Mouse (Mus musculus): ENCODE measurements at regions not wholly inside any gene's neighbourhood (a gene's known extent, or its start where the extent isn't known, plus 50 kb on each side); places are given as distances from the start of the nearest gene placed in this dataset.
"Not testable (repeated sequence)": the region's sequence is repeated elsewhere in the genome, so short reads cannot be mapped to it uniquely, and the experiment has no call there.

GRCm38 (mm10) chr5:39251021-39251420 is 374.4 kb upstream of the Clnk start:
- no peaks in the 10 kb centered on the region for H3K27me3 ChIP-seq

GRCm38 (mm10) chr5:39219698-39220097 is 343.1 kb upstream of the Clnk start:
- H3K9me3 ChIP-seq: no peaks in the 10 kb centered on the region
- 80% methylated on average over 5 of the region's 5 CpGs for WGBS
- H3K4me3 ChIP-seq (replicated peaks): no peak overlapping the region
- no peaks in the 10 kb centered on the region for H3K4me1 ChIP-seq (replicated peaks)
- H3K27me3 ChIP-seq: no peaks in the 10 kb centered on the region
- no peak overlapping the region for H3K4me2 ChIP-seq
- no peaks in the 10 kb centered on the region for H3K36me3 ChIP-seq
- no peak overlapping the region for H3K27ac ChIP-seq
- ATAC-seq (ENCODE audit: insufficient number of reproducible peaks, insufficient read depth, low FRiP score, low TSS enrichment, low read depth): no peak
- H3K9ac ChIP-seq (replicated peaks): no peak overlapping the region

More at GRCm38 (mm10) chr5:39251021-39251420, 374.4 kb upstream of the Clnk start:
- no peaks in the 10 kb centered on the region for H3K9me3 ChIP-seq
- ATAC-seq (ENCODE audit: insufficient number of reproducible peaks, insufficient read depth, low FRiP score, low TSS enrichment, low read depth): no peak
- no peak overlapping the region for H3K9ac ChIP-seq (replicated peaks)
- no peak overlapping the region for H3K4me2 ChIP-seq
- no peak overlapping the region for H3K4me3 ChIP-seq (replicated peaks)
- no peak overlapping the region for H3K27ac ChIP-seq
- H3K36me3 ChIP-seq: no peaks in the 10 kb centered on the region
- H3K4me1 ChIP-seq (replicated peaks): no peaks in the 10 kb centered on the region

GRCm38 (mm10) chr5:39216326-39216725 is 339.7 kb upstream of the Clnk start:
- H3K4me2 ChIP-seq: no peak overlapping the region
- no peak overlapping the region for H3K27ac ChIP-seq
- no peaks in the 10 kb centered on the region for H3K36me3 ChIP-seq
- ATAC-seq (ENCODE audit: insufficient number of reproducible peaks, insufficient read depth, low FRiP score, low TSS enrichment, low read depth): no peak
- H3K9ac ChIP-seq (replicated peaks): no peak overlapping the region
- H3K27me3 ChIP-seq: no peaks in the 10 kb centered on the region
- no peaks in the 10 kb centered on the region for H3K4me1 ChIP-seq (replicated peaks)
- 95% methylated on average over 5 of the region's 5 CpGs for WGBS
- no peaks in the 10 kb centered on the region for H3K9me3 ChIP-seq
- H3K4me3 ChIP-seq (replicated peaks): no peak overlapping the region

- H3K27ac ChIP-seq: no peak overlapping the region
- no peak for ATAC-seq (ENCODE audit: insufficient number of reproducible peaks, insufficient read depth, low FRiP score, low TSS enrichment, low read depth)
- H3K4me2 ChIP-seq: no peak overlapping the region
- no peaks in the 10 kb centered on the region for H3K27me3 ChIP-seq
- H3K4me1 ChIP-seq (replicated peaks): no peaks in the 10 kb centered on the region
- no peaks in the 10 kb centered on the region for H3K36me3 ChIP-seq
- H3K9me3 ChIP-seq: no peaks in the 10 kb centered on the region
- WGBS: 75% methylated on average over 3 of the region's 3 CpGs
- H3K9ac ChIP-seq (replicated peaks): no peak overlapping the region
- H3K4me3 ChIP-seq (replicated peaks): no peak overlapping the region
Observed at GRCm38 (mm10) chr5:39215016-39215415, 338.4 kb upstream of the Clnk start.

GRCm38 (mm10) chr5:39212550-39212949 is 335.9 kb upstream of the Clnk start:
- no peaks in the 10 kb centered on the region for H3K9me3 ChIP-seq
- ATAC-seq (ENCODE audit: insufficient number of reproducible peaks, insufficient read depth, low FRiP score, low TSS enrichment, low read depth): no peak
- no peaks in the 10 kb centered on the region for H3K27me3 ChIP-seq
- H3K36me3 ChIP-seq: no peaks in the 10 kb centered on the region
- H3K9ac ChIP-seq (replicated peaks): no peak overlapping the region
- H3K27ac ChIP-seq: no peak overlapping the region
- H3K4me2 ChIP-seq: no peak overlapping the region
- no peak overlapping the region for H3K4me3 ChIP-seq (replicated peaks)
- no peaks in the 10 kb centered on the region for H3K4me1 ChIP-seq (replicated peaks)

GRCm38 (mm10) chr5:39198856-39199255 is 322.2 kb upstream of the Clnk start:
- no peaks in the 10 kb centered on the region for H3K4me1 ChIP-seq (replicated peaks)
- H3K9ac ChIP-seq (replicated peaks): no peak overlapping the region
- no peak for ATAC-seq (ENCODE audit: insufficient number of reproducible peaks, insufficient read depth, low FRiP score, low TSS enrichment, low read depth)
- H3K27ac ChIP-seq: no peak overlapping the region
- H3K9me3 ChIP-seq: no peaks in the 10 kb centered on the region
- H3K4me2 ChIP-seq: no peak overlapping the region
- H3K4me3 ChIP-seq (replicated peaks): no peak overlapping the region
- H3K36me3 ChIP-seq: no peaks in the 10 kb centered on the region
- H3K27me3 ChIP-seq: no peaks in the 10 kb centered on the region

- H3K27me3 ChIP-seq; H3K36me3 ChIP-seq; H3K9ac ChIP-seq (replicated peaks); H3K4me2 ChIP-seq; ATAC-seq (ENCODE audit: insufficient number of reproducible peaks, insufficient read depth, low FRiP score, low TSS enrichment, low read depth); H3K27ac ChIP-seq; H3K9me3 ChIP-seq; H3K4me1 ChIP-seq (replicated peaks); H3K4me3 ChIP-seq (replicated peaks): not testable (repeated sequence)
- 83% methylated on average over 2 of the region's 4 CpGs for WGBS
Observed at GRCm38 (mm10) chr5:39191153-39191552, 314.5 kb upstream of the Clnk start.

GRCm38 (mm10) chr5:39181616-39182402 is 305.2 kb upstream of the Clnk start:
- no peaks in the 10 kb centered on the region for H3K9me3 ChIP-seq
- H3K4me2 ChIP-seq: no peak overlapping the region
- H3K36me3 ChIP-seq: no peaks in the 10 kb centered on the region
- 80% methylated on average over 2 of the region's 2 CpGs for WGBS
- no peaks in the 10 kb centered on the region for H3K27me3 ChIP-seq
- no peaks in the 10 kb centered on the region for H3K4me1 ChIP-seq (replicated peaks)
- no peak overlapping the region for H3K27ac ChIP-seq
- H3K4me3 ChIP-seq (replicated peaks): no peak overlapping the region
- H3K9ac ChIP-seq (replicated peaks): no peak overlapping the region
- no peak for ATAC-seq (ENCODE audit: insufficient number of reproducible peaks, insufficient read depth, low FRiP score, low TSS enrichment, low read depth)

- ATAC-seq (ENCODE audit: insufficient number of reproducible peaks, insufficient read depth, low FRiP score, low TSS enrichment, low read depth): no peak
- Histone ChIP-seq H3K4me2 (no peak overlapping the region), H3K36me3 (no peaks in the 10 kb centered on the region), H3K9ac (replicated peaks) (no peak overlapping the region), H3K27me3 (no peaks in the 10 kb centered on the region), H3K4me3 (replicated peaks) (no peak overlapping the region), H3K27ac (no peak overlapping the region), H3K4me1 (replicated peaks) (no peaks in the 10 kb centered on the region), H3K9me3 (no peaks in the 10 kb centered on the region)
- WGBS: 19% methylated on average over 4 of the region's 4 CpGs
Observed at GRCm38 (mm10) chr5:39181028-39181427, 304.4 kb upstream of the Clnk start.

- Histone ChIP-seq H3K27me3 (no peaks in the 10 kb centered on the region), H3K4me2 (no peak overlapping the region), H3K4me3 (replicated peaks) (no peak overlapping the region), H3K27ac (no peak overlapping the region), H3K36me3 (no peaks in the 10 kb centered on the region), H3K4me1 (replicated peaks) (no peaks in the 10 kb centered on the region), H3K9me3 (no peaks in the 10 kb centered on the region), H3K9ac (replicated peaks) (no peak overlapping the region)
- ATAC-seq (ENCODE audit: insufficient number of reproducible peaks, insufficient read depth, low FRiP score, low TSS enrichment, low read depth): no peak
- 77% methylated on average over 2 of the region's 2 CpGs for WGBS
Observed at GRCm38 (mm10) chr5:39177891-39178290, 301.3 kb upstream of the Clnk start.

- Histone ChIP-seq H3K4me1 (replicated peaks) (no peaks in the 10 kb centered on the region), H3K9me3 (no peaks in the 10 kb centered on the region), H3K9ac (replicated peaks) (no peak overlapping the region), H3K36me3 (no peaks in the 10 kb centered on the region), H3K4me3 (replicated peaks) (no peak overlapping the region), H3K4me2 (no peak overlapping the region), H3K27ac (no peak overlapping the region), H3K27me3 (no peaks in the 10 kb centered on the region)
- 98% methylated on average over 2 of the region's 2 CpGs for WGBS
- ATAC-seq (ENCODE audit: insufficient number of reproducible peaks, insufficient read depth, low FRiP score, low TSS enrichment, low read depth): no peak
Observed at GRCm38 (mm10) chr5:39176906-39177305, 300.3 kb upstream of the Clnk start.

- no peak for ATAC-seq (ENCODE audit: insufficient number of reproducible peaks, insufficient read depth, low FRiP score, low TSS enrichment, low read depth)
- H3K9ac ChIP-seq (replicated peaks): no peak overlapping the region
- no peaks in the 10 kb centered on the region for H3K27me3 ChIP-seq
- H3K36me3 ChIP-seq: no peaks in the 10 kb centered on the region
- H3K4me1 ChIP-seq (replicated peaks): no peaks in the 10 kb centered on the region
- no peak overlapping the region for H3K4me3 ChIP-seq (replicated peaks)
- WGBS: 94% methylated on average over 3 of the region's 3 CpGs
- no peaks in the 10 kb centered on the region for H3K9me3 ChIP-seq
- no peak overlapping the region for H3K4me2 ChIP-seq
- H3K27ac ChIP-seq: no peak overlapping the region
Observed at GRCm38 (mm10) chr5:39173491-39173890, 296.9 kb upstream of the Clnk start.

Data from limb, embryonic 12.5 days (tissue).